Mouse (Mus musculus): ENCODE measurements around the gene Ccdc126. TPM values are rescaled to one million over a fixed set of nuclear protein-coding genes. Genes with fewer than 3 reads are reported as not detected.

Ccdc126 gene
- polyA plus RNA-seq, 1 experiment from 2014 or later: 5.5 TPM

- ATAC-seq (replicated peaks; ENCODE audit: low FRiP score): no peak
Measured at GRCm38 (mm10) chr6:49331369-49332059, 12.4 kb downstream of the Ccdc126 start.

GRCm38 (mm10) chr6:49332060-49332370 is 12.9 kb downstream of the Ccdc126 start:
- Histone ChIP-seq H3K9ac (ENCODE audit: low read length) (no peak overlapping the region), H3K9me3 (ENCODE audit: control insufficient read depth, low read length) (no peaks in the 10 kb centered on the region), H3K4me3 (ENCODE audit: low read depth, low read length) (no peak overlapping the region), H3K36me3 (ENCODE audit: control insufficient read depth, insufficient read depth, low read length) (no peaks in the 10 kb centered on the region), H3K4me1 (replicated peaks; ENCODE audit: control insufficient read depth, insufficient read depth, low read length) (no peaks in the 10 kb centered on the region), H3K27me3 (ENCODE audit: control insufficient read depth, insufficient read depth, low read length) (no peaks in the 10 kb centered on the region), H3K27ac (ENCODE audit: low read depth, low read length) (no peak overlapping the region), H3K4me2 (ENCODE audit: low read depth, low read length, severe bottlenecking) (no peak overlapping the region)
- DNase-seq (ENCODE audit: low spot score) (no peak), ATAC-seq (replicated peaks; ENCODE audit: low FRiP score) (no peak)
- 72% methylated on average over 13 of the region's 13 CpGs for WGBS

More at GRCm38 (mm10) chr6:49331369-49332059, 12.4 kb downstream of the Ccdc126 start:
- no peak for DNase-seq (ENCODE audit: low spot score)
- Histone ChIP-seq H3K9me3 (ENCODE audit: control insufficient read depth, low read length) (no peaks in the 10 kb centered on the region), H3K9ac (ENCODE audit: low read length) (no peak overlapping the region), H3K36me3 (ENCODE audit: control insufficient read depth, insufficient read depth, low read length) (no peaks in the 10 kb centered on the region), H3K4me3 (ENCODE audit: low read depth, low read length) (no peak overlapping the region), H3K27ac (ENCODE audit: low read depth, low read length) (no peak overlapping the region), H3K27me3 (ENCODE audit: control insufficient read depth, insufficient read depth, low read length) (no peaks in the 10 kb centered on the region), H3K4me2 (ENCODE audit: low read depth, low read length, severe bottlenecking) (no peak overlapping the region), H3K4me1 (replicated peaks; ENCODE audit: control insufficient read depth, insufficient read depth, low read length) (no peaks in the 10 kb centered on the region)
- 79% methylated on average over 5 of the region's 5 CpGs for WGBS

- Histone ChIP-seq H3K4me2 (ENCODE audit: low read depth, low read length, severe bottlenecking) (no peak overlapping the region), H3K4me3 (ENCODE audit: low read depth, low read length) (no peak overlapping the region), H3K27ac (ENCODE audit: low read depth, low read length) (no peak overlapping the region), H3K9ac (ENCODE audit: low read length) (no peak overlapping the region), H3K4me1 (replicated peaks; ENCODE audit: control insufficient read depth, insufficient read depth, low read length) (no peaks in the 10 kb centered on the region), H3K27me3 (ENCODE audit: control insufficient read depth, insufficient read depth, low read length) (no peaks in the 10 kb centered on the region), H3K36me3 (ENCODE audit: control insufficient read depth, insufficient read depth, low read length) (no peaks in the 10 kb centered on the region), H3K9me3 (ENCODE audit: control insufficient read depth, low read length) (no peaks in the 10 kb centered on the region)
- DNase-seq (ENCODE audit: low spot score) (no peak), ATAC-seq (replicated peaks; ENCODE audit: low FRiP score) (0 out of 2 replicates have a peak, but pooled peaks have one; percentile 24)
- WGBS: 14% methylated on average over 9 of the region's 9 CpGs
Measured at GRCm38 (mm10) chr6:49338566-49338965, 19.5 kb downstream of the Ccdc126 start.

GRCm38 (mm10) chr6:49339145-49339544 is 20.1 kb downstream of the Ccdc126 start:
- no peaks in the 10 kb centered on the region for H3K36me3 ChIP-seq (ENCODE audit: control insufficient read depth, insufficient read depth, low read length)
- WGBS: 44% methylated on average over 6 of the region's 6 CpGs
- no peak overlapping the region for H3K4me3 ChIP-seq (ENCODE audit: low read depth, low read length)
- H3K9ac ChIP-seq (ENCODE audit: low read length): no peak overlapping the region
- no peaks in the 10 kb centered on the region for H3K9me3 ChIP-seq (ENCODE audit: control insufficient read depth, low read length)
- no peaks in the 10 kb centered on the region for H3K4me1 ChIP-seq (replicated peaks; ENCODE audit: control insufficient read depth, insufficient read depth, low read length)
- H3K4me2 ChIP-seq (ENCODE audit: low read depth, low read length, severe bottlenecking): no peak overlapping the region
- H3K27ac ChIP-seq (ENCODE audit: low read depth, low read length): no peak overlapping the region
- no peak for DNase-seq (ENCODE audit: low spot score)
- no peaks in the 10 kb centered on the region for H3K27me3 ChIP-seq (ENCODE audit: control insufficient read depth, insufficient read depth, low read length)
- no peak for ATAC-seq (replicated peaks; ENCODE audit: low FRiP score)

GRCm38 (mm10) chr6:49343737-49344469 is 24.8 kb downstream of the Ccdc126 start:
- no peaks in the 10 kb centered on the region for H3K4me1 ChIP-seq (replicated peaks; ENCODE audit: control insufficient read depth, insufficient read depth, low read length)
- H3K9ac ChIP-seq (ENCODE audit: low read length): no peak overlapping the region
- H3K36me3 ChIP-seq (ENCODE audit: control insufficient read depth, insufficient read depth, low read length): no peaks in the 10 kb centered on the region
- H3K27me3 ChIP-seq (ENCODE audit: control insufficient read depth, insufficient read depth, low read length): no peaks in the 10 kb centered on the region
- ATAC-seq (replicated peaks; ENCODE audit: low FRiP score) (no peak), DNase-seq (ENCODE audit: low spot score) (no peak)
- H3K27ac ChIP-seq (ENCODE audit: low read depth, low read length): no peak overlapping the region
- WGBS: 76% methylated on average over 14 of the region's 14 CpGs
- no peak overlapping the region for H3K4me3 ChIP-seq (ENCODE audit: low read depth, low read length)
- no peak overlapping the region for H3K4me2 ChIP-seq (ENCODE audit: low read depth, low read length, severe bottlenecking)
- H3K9me3 ChIP-seq (ENCODE audit: control insufficient read depth, low read length): no peaks in the 10 kb centered on the region

GRCm38 (mm10) chr6:49349826-49350225 is 30.8 kb downstream of the Ccdc126 start:
- Histone ChIP-seq H3K9me3 (ENCODE audit: control insufficient read depth, low read length) (no peaks in the 10 kb centered on the region; the same call in 1 of the 2 replicates), H3K4me3 (ENCODE audit: low read depth, low read length) (no peak overlapping the region), H3K4me1 (replicated peaks; ENCODE audit: control insufficient read depth, insufficient read depth, low read length) (no peaks in the 10 kb centered on the region), H3K9ac (ENCODE audit: low read length) (no peak overlapping the region), H3K36me3 (ENCODE audit: control insufficient read depth, insufficient read depth, low read length) (no peaks in the 10 kb centered on the region), H3K27me3 (ENCODE audit: control insufficient read depth, insufficient read depth, low read length) (no peaks in the 10 kb centered on the region), H3K4me2 (ENCODE audit: low read depth, low read length, severe bottlenecking) (no peak overlapping the region), H3K27ac (ENCODE audit: low read depth, low read length) (no peak overlapping the region)
- ATAC-seq (replicated peaks; ENCODE audit: low FRiP score) (no peak), DNase-seq (ENCODE audit: low spot score) (no peak)
- WGBS: 91% methylated on average over 7 of the region's 7 CpGs

- H3K9ac ChIP-seq (ENCODE audit: low read length): no peak overlapping the region
- DNase-seq (ENCODE audit: low spot score) (no peak), ATAC-seq (replicated peaks; ENCODE audit: low FRiP score) (no peak)
- no peaks in the 10 kb centered on the region for H3K27me3 ChIP-seq (ENCODE audit: control insufficient read depth, insufficient read depth, low read length)
- H3K4me3 ChIP-seq (ENCODE audit: low read depth, low read length): no peak overlapping the region
- no peaks in the 10 kb centered on the region for H3K4me1 ChIP-seq (replicated peaks; ENCODE audit: control insufficient read depth, insufficient read depth, low read length)
- H3K36me3 ChIP-seq (ENCODE audit: control insufficient read depth, insufficient read depth, low read length): no peaks in the 10 kb centered on the region
- no peak overlapping the region for H3K27ac ChIP-seq (ENCODE audit: low read depth, low read length)
- no peak overlapping the region for H3K4me2 ChIP-seq (ENCODE audit: low read depth, low read length, severe bottlenecking)
- WGBS: 95% methylated on average over 3 of the region's 3 CpGs
- no peaks in the 10 kb centered on the region; the same call in 1 of the 2 replicates for H3K9me3 ChIP-seq (ENCODE audit: control insufficient read depth, low read length)
Measured at GRCm38 (mm10) chr6:49354613-49355012, 35.5 kb downstream of the Ccdc126 start.

- ATAC-seq (replicated peaks; ENCODE audit: low FRiP score) (no peak), DNase-seq (ENCODE audit: low spot score) (no peak)
- H3K4me3 ChIP-seq (ENCODE audit: low read depth, low read length): no peak overlapping the region
- H3K9me3 ChIP-seq (ENCODE audit: control insufficient read depth, low read length): no peaks in the 10 kb centered on the region; the same call in 1 of the 2 replicates
- no peak overlapping the region for H3K4me2 ChIP-seq (ENCODE audit: low read depth, low read length, severe bottlenecking)
- no peaks in the 10 kb centered on the region for H3K4me1 ChIP-seq (replicated peaks; ENCODE audit: control insufficient read depth, insufficient read depth, low read length)
- no peak overlapping the region for H3K27ac ChIP-seq (ENCODE audit: low read depth, low read length)
- no peak overlapping the region for H3K9ac ChIP-seq (ENCODE audit: low read length)
- H3K27me3 ChIP-seq (ENCODE audit: control insufficient read depth, insufficient read depth, low read length): no peaks in the 10 kb centered on the region
- no peaks in the 10 kb centered on the region for H3K36me3 ChIP-seq (ENCODE audit: control insufficient read depth, insufficient read depth, low read length)
- WGBS: 59% methylated on average over 4 of the region's 4 CpGs
Measured at GRCm38 (mm10) chr6:49355171-49355570, 36.1 kb downstream of the Ccdc126 start.

GRCm38 (mm10) chr6:49360420-49360819 is 41.3 kb downstream of the Ccdc126 start:
- Histone ChIP-seq H3K9ac (ENCODE audit: low read length) (no peak overlapping the region), H3K27me3 (ENCODE audit: control insufficient read depth, insufficient read depth, low read length) (no peaks in the 10 kb centered on the region), H3K27ac (ENCODE audit: low read depth, low read length) (no peak overlapping the region), H3K36me3 (ENCODE audit: control insufficient read depth, insufficient read depth, low read length) (no peaks in the 10 kb centered on the region), H3K9me3 (ENCODE audit: control insufficient read depth, low read length) (no peaks in the 10 kb centered on the region), H3K4me3 (ENCODE audit: low read depth, low read length) (no peak overlapping the region), H3K4me2 (ENCODE audit: low read depth, low read length, severe bottlenecking) (no peak overlapping the region), H3K4me1 (replicated peaks; ENCODE audit: control insufficient read depth, insufficient read depth, low read length) (no peaks in the 10 kb centered on the region)
- ATAC-seq (replicated peaks; ENCODE audit: low FRiP score) (no peak), DNase-seq (ENCODE audit: low spot score) (no peak)

All from forebrain, embryonic 11.5 days (tissue).